Mouse (Mus musculus) CH12.LX (cell line): ENCODE measurements around the gene Gm10160.

Experiments
- CHD1 ChIP-seq: IDR thresholded peaks from 2 replicates; pipeline ENCODE4 v1.6.1; 2012; ENCODE audit warnings: low read depth, low read length, improper control_type of control experiment, inconsistent platforms
- CHD2 ChIP-seq: IDR thresholded peaks from 2 replicates; pipeline ENCODE4 v1.6.1; 2011; ENCODE audit warnings: low read length, improper control_type of control experiment
- CTCF ChIP-seq, 2 experiments: IDR thresholded peaks in 1 of 2; conservative IDR thresholded peaks in 1 of 2; 2 replicates each; pipeline ENCODE4 v1.5.1; 2011 to 2012; ENCODE audit warnings: low read depth in 2 of 2, low read length in 2 of 2, improper control_type of control experiment in 1 of 2, inconsistent platforms in 1 of 2, mild to moderate bottlenecking in 1 of 2, moderate library complexity in 1 of 2
- EP300 ChIP-seq: IDR thresholded peaks from 2 replicates; pipeline ENCODE4 v1.6.1; 2011; ENCODE audit warnings: low read length, improper control_type of control experiment
- ETS1 ChIP-seq: conservative IDR thresholded peaks from 2 replicates; pipeline ENCODE4 v1.6.1; 2012; ENCODE audit warnings: low read depth, mild to moderate bottlenecking, inconsistent platforms, low read length, improper control_type of control experiment, moderate library complexity
- GABPA ChIP-seq: IDR thresholded peaks from 2 replicates; pipeline ENCODE4 v1.6.1; 2012; ENCODE audit warnings: low read depth, low read length, improper control_type of control experiment, inconsistent platforms; ENCODE audit not compliant: insufficient replicate concordance
- JUN ChIP-seq: IDR thresholded peaks from 2 replicates; pipeline ENCODE4 v1.6.1; 2011; ENCODE audit warnings: low read depth, mild to moderate bottlenecking, low read length, improper control_type of control experiment, moderate library complexity; ENCODE audit not compliant: insufficient read depth
- MAFK ChIP-seq: IDR thresholded peaks from 2 replicates; pipeline ENCODE4 v1.6.1; 2011; ENCODE audit warnings: low read length, improper control_type of control experiment; ENCODE audit not compliant: insufficient replicate concordance
- MAX ChIP-seq: IDR thresholded peaks from 2 replicates; pipeline ENCODE4 v1.6.1; 2011; ENCODE audit warnings: low read length, improper control_type of control experiment
- POLR2A ChIP-seq: IDR thresholded peaks from 2 replicates; pipeline ENCODE4 v1.6.1; 2011; ENCODE audit warnings: low read depth, mild to moderate bottlenecking, improper control_type of control experiment, low read length
- SMC3 ChIP-seq: IDR thresholded peaks from 2 replicates; pipeline ENCODE4 v1.6.1; 2011; ENCODE audit warnings: low read depth, low read length, improper control_type of control experiment
- TCF12 ChIP-seq: IDR thresholded peaks from 2 replicates; pipeline ENCODE4 v1.6.1; 2014; ENCODE audit warnings: low read depth, mild to moderate bottlenecking, inconsistent platforms, low read length, improper control_type of control experiment
- UBTF ChIP-seq: IDR thresholded peaks from 2 replicates; pipeline ENCODE4 v1.6.1; 2012; ENCODE audit warnings: low read depth, mild to moderate bottlenecking, inconsistent platforms, low read length, improper control_type of control experiment, moderate library complexity
- ZNF384 ChIP-seq: IDR thresholded peaks from 2 replicates; pipeline ENCODE4 v1.6.1; 2012; ENCODE audit warnings: low read depth, low read length, improper control_type of control experiment, inconsistent platforms

DNA sequence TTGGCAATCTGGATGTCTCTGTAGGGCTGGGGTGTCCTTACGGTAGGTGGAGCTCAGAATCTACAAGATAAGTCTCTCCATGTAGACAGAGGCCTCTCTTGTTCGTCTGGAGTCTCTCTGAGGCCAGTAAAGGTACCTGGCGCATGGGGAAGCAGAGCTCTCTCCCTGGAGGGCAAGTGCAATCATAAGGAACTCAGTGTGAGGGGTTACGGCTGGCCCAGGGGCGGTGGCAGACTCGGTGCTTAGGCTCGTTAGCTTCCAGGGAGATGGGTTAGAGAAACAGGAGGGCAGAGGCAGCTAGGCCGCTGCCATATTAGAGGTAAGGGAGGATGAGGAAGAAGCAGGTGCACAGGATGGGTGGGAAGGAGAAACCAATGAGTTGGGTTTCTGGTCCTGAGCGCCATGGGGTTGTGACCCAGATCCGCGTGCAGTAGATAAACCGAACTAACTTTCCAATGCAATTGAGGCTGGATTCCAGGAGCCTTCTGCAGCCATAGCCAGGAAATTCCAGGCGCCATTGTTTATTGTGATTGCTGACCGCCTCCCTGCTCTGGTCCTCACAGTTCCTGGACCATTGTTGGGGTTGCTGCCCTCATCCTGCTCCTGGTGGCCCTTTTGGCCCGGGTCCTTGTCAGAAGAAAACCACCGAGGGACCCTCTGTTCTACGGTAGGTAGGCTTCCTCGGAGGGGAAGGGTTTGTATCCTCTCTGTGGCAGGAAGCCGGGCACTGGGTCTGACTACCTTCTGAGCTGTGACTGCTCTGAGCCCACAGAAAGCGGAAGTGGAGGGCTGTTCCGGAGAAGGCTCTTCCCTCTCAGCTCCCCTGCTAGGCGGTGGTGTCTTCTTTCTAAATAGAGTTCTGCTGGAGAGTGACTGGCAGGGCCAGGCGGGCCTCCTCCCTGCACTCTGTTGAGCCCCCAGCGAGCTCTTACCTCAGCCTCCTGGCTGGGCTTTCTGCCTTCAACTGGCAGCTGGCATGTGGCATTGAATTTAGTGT, 7.3 kb upstream of the Gm10160 start:
- TF ChIP-seq CTCF (conservative IDR thresholded peaks at IDR 0.05 in 1 of 2, IDR thresholded peaks at IDR 0.05 in 1 of 2; ENCODE audit: low read depth in 2 of 2, low read length in 2 of 2) (no peak), MAX (no peak), JUN (no peak), UBTF (no peak), CHD2 (no peak), CHD1 (no peak), POLR2A (0 out of 2 replicates have a peak, but pooled peaks have one; percentile 17), EP300 (no peak), SMC3 (no peak), MAFK (no peak), ETS1 (no peak), TCF12 (no peak), ZNF384 (no peak), GABPA (no peak)
